Mouse (Mus musculus): ENCODE results near the gene Nacc1.

The Nacc1 gene

DNA sequence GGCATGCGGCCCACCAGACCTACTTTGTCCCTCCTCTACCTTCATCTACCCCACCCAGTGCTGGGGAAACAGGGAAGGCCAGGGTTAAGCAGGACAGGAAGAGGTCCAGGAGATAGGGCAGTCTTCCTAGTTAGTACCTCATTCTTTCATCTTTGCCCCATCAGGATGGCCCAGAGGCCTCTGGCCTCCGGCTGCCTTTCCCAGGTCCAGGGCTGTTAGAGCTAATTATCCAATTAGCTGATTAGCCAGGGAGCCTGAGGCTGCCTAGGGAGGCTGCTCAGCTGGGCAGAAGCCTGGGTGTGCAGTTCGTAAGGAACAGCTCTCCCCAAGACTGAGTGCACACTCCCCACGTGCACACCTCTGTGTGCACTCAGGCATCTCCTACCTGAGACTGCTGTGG is 25.7 kb upstream of the Nacc1 start:
- DNase-seq: no peak

DNA sequence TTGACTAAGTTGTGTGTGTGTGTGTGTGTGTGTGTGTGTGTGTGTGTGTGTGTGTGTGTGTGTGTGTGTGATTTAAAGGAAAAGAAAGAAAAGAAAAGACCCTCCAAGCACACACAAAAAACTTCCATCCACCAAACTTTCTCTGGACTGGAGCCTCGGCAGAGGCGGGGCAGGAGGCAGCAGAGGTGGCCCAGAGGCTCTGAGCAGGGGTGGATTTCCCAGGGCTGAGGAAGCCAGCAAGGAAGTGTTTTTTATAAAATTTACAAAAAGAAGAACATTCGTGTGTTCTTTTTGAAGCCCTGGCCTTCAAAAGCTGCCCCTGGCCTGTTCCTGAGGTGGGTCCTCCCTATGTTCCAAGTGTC is 25.1 kb upstream of the Nacc1 start:
- DNase-seq: no peak

- peak; percentile 61 for DNase-seq
Measured at GRCm38 (mm10) chr8:84711933-84712758, 24.5 kb upstream of the Nacc1 start.

DNA sequence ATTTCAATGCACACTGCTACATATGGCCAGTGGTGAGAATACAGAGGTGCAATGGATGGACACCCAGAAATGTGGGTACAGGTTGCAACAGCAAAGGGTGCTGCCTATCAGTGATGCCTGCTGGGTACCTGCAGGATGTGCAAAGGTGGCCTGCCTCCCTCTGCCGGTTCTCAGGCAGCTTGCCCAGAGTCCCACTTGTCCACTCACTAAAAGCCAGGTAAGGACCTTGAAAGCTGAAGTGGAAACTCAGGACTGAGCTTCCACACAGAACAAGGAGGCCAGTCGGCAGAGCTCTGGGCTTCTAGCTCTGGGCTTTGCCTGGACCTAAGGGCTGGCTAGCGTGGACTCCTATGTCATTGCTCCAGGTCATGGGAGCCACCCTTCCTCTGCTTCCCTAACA is 23.6 kb upstream of the Nacc1 start:
- peak; percentile 20 for DNase-seq

- no peak for DNase-seq
Measured at GRCm38 (mm10) chr8:84709931-84710330, 22.3 kb upstream of the Nacc1 start.

- peak; percentile 88 for DNase-seq
Measured at GRCm38 (mm10) chr8:84708774-84709475, 21.3 kb upstream of the Nacc1 start.

GRCm38 (mm10) chr8:84708071-84708541 is 20.4 kb upstream of the Nacc1 start:
- DNase-seq: no peak

- DNase-seq: peak; percentile 42
Measured at GRCm38 (mm10) chr8:84707267-84707883, 19.7 kb upstream of the Nacc1 start.

DNA sequence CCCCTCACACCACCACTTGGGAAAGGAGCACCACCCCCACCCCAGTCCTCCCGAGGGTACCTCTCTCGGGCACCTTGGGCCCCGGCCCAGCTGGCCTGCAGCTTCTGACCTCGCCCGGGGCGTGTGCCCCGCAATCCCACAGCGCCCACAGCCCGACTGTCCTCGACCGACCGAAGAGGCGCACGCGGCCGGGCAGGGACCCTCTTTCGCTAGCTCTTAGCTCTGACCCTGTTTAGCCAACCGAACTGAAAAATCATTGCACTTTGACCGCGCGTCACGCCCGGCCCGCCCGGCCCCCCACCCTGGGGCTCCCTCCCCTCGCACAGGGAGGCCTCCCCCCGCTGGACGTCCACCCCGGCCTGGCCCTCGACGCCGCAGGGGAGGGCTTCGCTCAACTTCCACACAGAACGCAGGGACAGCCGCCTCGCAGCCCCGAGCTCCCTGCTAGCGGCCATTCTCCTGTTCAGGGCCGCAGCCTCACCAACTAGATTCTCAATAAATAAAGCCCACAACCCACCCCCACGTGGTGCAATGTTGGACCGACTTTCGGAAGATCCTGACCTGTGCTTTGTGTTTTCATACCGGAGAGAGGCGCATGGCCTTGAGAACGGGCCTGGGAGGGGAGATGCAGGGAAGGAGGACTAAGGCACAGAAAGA is 19.1 kb upstream of the Nacc1 start:
- DNase-seq: peak; percentile 37

DNA sequence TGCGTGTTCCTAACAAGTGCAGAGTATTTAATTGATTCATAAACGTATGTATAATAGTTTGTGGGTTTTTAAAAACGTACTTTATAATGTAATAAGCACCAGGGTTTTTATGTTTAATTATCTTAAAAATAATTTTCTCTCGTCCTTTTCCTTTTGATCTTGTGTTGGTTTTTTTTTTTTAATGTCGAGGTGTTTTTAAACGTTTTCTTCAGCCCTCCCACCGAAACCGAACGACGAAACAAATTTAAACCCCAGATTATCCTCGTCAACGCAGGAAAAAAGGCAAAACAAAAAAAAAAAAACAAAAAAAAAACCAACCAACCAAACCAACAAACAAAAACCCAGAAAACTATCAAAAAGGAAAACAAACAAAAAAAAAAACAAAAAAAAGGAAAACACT is 18.3 kb upstream of the Nacc1 start:
- DNase-seq: no peak

DNA sequence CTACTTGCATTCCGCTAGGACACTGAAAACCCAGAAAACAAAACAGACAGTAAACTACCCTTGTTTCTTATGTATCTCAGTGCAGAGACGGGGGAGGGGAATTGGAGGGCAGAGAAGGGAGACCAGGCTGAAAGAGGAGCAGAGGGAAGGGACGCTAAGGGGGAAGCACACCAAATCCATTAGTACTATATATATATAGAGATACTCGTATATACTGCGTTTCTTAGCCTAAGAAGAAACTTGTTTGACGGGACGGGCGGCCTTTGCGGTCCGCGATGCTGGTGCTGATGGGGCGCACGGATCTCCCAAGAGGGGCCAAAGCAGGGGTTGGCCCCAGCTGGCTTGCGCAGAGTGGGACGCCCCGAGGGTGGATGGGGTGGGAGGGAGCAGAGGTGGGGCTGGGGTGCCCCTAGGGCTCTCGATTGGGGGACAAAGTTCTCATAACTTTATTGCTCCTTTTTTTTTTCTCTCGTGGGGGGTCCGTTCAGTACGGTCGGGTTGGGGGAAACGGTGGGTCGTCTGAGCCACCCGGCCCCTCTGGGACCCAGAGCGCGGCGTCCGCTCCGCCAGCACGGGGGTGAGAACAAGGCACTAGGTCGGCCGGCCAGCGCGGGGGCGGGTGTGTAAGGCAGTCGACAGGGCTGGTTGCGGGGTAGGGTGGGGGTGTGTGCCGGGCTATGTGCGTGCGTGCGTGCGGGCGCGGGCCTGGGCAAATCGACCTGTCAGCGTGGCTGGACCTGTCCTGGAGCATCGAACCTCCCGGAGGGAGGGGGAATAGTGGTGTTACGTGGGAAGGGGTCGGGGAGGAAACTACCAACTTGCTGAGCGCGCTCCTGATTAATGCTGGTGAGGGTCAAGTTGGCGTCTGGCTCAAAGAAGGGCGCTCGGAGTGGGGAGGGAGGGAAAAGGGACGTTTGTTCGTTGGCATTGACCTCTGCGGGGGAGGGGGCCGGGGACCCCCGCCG is 17.5 kb upstream of the Nacc1 start:
- DNase-seq: peak; percentile 52

DNA sequence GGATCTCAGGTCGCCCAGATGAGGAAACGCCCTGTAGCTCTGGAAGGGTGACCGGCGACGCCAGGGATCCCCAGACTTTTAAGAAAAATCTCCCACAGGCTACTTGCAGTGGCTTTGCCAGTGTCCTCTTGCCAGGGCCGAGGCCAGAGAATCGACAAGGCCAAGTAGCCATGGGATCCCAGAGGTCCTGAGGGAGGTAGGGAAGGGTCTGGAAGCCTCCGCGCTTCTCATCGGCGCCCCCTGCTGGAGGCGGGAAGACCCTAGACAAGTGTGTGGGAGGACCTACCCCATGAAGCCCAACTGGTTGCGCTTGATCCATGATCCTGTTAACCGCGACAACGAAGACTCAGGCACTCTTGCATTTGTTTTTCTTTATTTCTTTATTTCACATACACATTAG is 16.7 kb upstream of the Nacc1 start:
- DNase-seq: peak; percentile 65

DNA sequence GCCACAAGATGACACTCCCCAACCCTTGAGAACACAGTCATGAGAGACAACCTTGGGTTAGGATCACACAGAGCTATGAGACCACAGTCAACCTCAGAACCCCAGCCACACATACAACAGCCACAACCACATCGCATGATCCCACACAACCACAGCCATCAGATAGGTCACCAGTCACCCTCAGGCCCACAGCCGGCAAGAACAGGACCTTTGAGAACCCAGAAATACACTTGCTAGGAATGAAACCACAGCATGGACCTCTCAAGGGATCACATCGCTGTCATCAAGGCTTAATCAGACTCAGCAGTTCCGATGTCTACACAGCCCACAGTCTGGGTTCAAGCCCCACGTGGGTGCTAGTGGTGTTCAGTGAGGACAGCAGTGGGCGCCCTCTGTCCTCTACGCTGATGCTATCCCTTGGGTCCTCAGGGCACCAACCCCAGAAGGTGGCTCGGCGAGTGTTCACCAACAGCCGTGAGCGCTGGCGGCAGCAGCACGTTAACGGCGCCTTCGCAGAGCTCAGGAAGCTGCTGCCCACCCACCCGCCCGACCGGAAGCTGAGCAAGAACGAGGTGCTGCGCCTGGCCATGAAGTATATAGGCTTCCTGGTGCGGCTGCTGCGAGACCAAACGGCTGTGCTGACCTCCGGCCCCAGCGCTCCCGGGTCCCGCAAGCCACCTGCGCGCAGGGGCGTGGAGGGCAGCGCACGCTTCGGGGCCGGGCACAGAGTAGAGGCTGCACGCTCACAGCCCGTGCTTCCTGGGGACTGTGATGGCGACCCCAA is 16.0 kb upstream of the Nacc1 start:
- DNase-seq: peak; percentile 15

DNA sequence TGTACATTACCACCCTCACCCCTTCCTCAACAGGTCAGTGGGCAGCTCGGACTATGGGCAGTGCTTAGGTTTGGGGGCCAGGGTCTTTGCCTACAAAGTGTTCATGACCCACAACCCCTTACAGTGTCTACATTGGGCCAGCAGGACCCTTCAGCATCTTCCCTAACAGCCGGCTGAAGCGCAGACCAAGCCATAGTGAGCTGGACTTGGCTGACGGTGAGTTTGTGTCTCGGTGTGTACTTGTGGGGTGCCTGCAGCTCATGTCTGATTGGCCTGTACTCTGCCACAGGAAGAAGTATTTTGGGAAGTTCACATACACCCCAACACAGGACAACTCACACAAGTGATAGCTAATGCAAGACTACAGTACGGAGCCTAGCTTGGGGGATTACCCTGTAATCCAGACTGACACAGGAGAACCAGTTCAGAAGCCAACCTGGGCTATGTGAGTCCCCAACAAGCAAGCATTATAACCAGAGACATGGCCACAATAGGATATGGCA is 15.4 kb upstream of the Nacc1 start:
- peak; percentile 7 for DNase-seq

DNA sequence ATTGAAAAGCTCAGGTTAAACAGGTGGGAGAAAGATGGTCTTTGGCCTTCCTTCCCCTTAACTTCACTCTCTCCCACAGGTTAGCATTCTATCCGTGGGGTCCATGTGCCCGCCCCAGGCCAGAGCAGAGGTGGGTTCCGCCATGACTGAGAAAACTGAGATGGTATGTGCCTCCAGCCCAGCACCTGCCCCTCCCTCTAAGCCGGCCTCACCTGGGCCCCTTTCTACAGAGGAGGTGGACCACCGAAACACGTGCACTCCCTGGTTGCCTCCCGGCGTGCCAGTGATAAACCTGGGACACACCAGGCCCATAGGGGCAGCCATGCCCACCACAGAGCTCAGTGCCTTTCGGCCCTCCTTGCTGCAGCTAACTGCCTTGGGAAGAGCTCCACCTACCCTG is 14.9 kb upstream of the Nacc1 start:
- peak; percentile 30 for DNase-seq

GRCm38 (mm10) chr8:84700941-84701911 is 13.6 kb upstream of the Nacc1 start, which contains the start of gene Lyl1:
Gene Lyl1, plus strand, starts transcription at chr8:84701457.
- no peak for DNase-seq

- DNase-seq: no peak
Measured at GRCm38 (mm10) chr8:84700526-84700925, 12.9 kb upstream of the Nacc1 start.

- DNase-seq: no peak
Measured at GRCm38 (mm10) chr8:84699861-84700322, 12.2 kb upstream of the Nacc1 start.

DNA sequence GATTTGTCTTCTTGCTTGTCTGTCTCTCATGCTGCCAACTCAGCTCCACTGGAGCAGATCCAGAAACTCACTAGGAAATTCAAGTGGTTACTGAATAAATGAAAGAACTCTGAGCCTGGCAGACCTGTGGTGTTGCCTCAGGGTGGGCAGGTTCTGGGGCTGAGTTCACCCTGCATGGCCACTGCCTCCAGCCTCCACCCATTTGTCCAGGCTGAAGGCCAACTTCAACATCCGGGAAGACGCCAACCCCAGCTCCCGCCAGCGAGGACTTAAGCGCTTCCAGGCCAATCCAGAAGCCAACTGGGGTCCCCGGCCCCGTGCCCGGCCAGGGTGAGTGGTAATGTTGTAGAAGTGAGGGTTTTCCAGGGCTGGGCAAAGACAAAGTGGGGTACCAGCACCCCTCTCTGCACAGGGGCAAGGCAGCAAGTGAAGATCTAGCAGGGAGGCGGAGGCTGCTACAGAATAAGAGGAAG is 11.3 kb upstream of the Nacc1 start:
- DNase-seq: no peak
